Comparison of ENCODE assay signal across 17 mouse cellular contexts in the genomic region with DNA sequence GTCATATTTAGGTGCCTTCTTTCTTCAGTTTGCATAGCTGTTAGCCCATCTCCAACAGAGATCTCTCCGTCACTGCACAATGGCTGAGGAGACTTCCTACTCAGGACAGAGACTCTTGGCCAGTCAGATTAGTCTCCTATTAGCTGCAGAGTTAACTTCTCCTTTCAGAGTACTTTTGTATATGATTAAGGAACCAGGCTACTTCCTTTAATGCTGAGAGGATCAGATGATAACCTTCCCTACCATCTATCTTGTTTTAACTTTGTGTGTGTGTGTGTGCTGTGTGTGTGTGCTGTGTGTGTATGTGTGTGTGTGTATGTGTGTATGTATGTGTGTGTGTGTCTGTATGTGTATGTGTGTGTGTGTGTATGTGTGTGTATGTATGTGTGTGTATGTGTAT. TPM values are rescaled to one million over a fixed set of nuclear protein-coding genes. Genes with fewer than 3 reads are reported as not detected.
"Had no signal": no experiment of that assay in that cellular context is flagged by ENCODE, and none has a peak within 500 bp of the region (broad histone marks: within the 10 kb centered on the region; RNA-seq: fewer than 3 reads in every experiment).

No protein-coding gene starts in this region.

- H3K27me3 ChIP-seq: limb, embryonic 15.5 days had no signal

- H3K9me3 ChIP-seq: limb, embryonic 15.5 days; liver, embryonic 12.5 days; midbrain, embryonic 10.5 days; neural tube, embryonic 12.5 days had no signal

- ATAC-seq: liver, embryonic 12.5 days had no signal

- DNase-seq: kidney, adult 18-20 months; kidney, postnatal 10 days; lung, embryonic 14.5 days; lung, postnatal 14 days; midbrain, embryonic 14.5 days; right cerebral cortex, postnatal 25 days had no signal

- H3K4me1 ChIP-seq: limb, embryonic 15.5 days; liver, embryonic 12.5 days had no signal

- H3K9ac ChIP-seq: limb, embryonic 15.5 days; liver, embryonic 12.5 days; lung, embryonic 14.5 days; neural tube, embryonic 12.5 days had no signal

- H3K27ac ChIP-seq: left cerebral cortex, adult 2 months; limb, embryonic 15.5 days; liver, embryonic 12.5 days; midbrain, embryonic 10.5 days; neural tube, embryonic 12.5 days; stomach, postnatal 0 days had no signal

- H3K4me3 ChIP-seq: left cerebral cortex, adult 2 months; limb, embryonic 15.5 days; liver, embryonic 12.5 days; midbrain, embryonic 10.5 days; neural tube, embryonic 12.5 days had no signal

- H3K36me3 ChIP-seq: limb, embryonic 15.5 days; liver, embryonic 12.5 days; midbrain, embryonic 10.5 days; neural tube, embryonic 12.5 days had no signal

- H3K4me2 ChIP-seq: limb, embryonic 15.5 days; liver, embryonic 12.5 days; lung, embryonic 14.5 days; neural tube, embryonic 12.5 days had no signal

RNA-seq across cellular contexts. Expression of a gene that starts 29.3 kb away (rescaled TPM):
- polyA plus RNA-seq: kidney, embryonic 14.5 days; liver, embryonic 12.5 days had no signal

RNA-seq across cellular contexts. Expression of a gene that starts 40.3 kb away (rescaled TPM):
- total RNA-seq: layer of hippocampus, postnatal 25 days; left cerebral cortex, adult 2 months; left cerebral cortex, postnatal 25 days had no signal
- polyA plus RNA-seq: kidney, embryonic 14.5 days; limb, embryonic 11.5 days; liver, embryonic 12.5 days; liver, embryonic 16.5 days; lung, embryonic 14.5 days; midbrain, embryonic 10.5 days; midbrain, embryonic 14.5 days; neural tube, embryonic 12.5 days; stomach, postnatal 0 days had no signal
